Mouse (Mus musculus) kidney, postnatal 0 days (tissue): ENCODE measurements around the gene Timm9. TPM values are rescaled to one million over a fixed set of nuclear protein-coding genes. Genes with fewer than 3 reads are reported as not detected.

Experiments used
- ATAC-seq: fragments of 200-750 bp; cut with Nextera tagmentation; replicated peaks from 2 replicates; pipeline ENCODE4 v1.8.0; 2017; ENCODE audit warnings: low read depth, moderate number of reproducible peaks, moderate TSS enrichment, moderate library complexity; ENCODE audit not compliant: low FRiP score
- DNase-seq: peaks from one replicate; pipeline ENCODE4 v3.0.0-alpha.2; 2016; ENCODE audit warnings: low spot score
- H3K27ac ChIP-seq: fragments of 300-500 bp; sonication (generic); 2 replicates; pipeline ENCODE4 v1.5.1; 2014; ENCODE audit warnings: mild to moderate bottlenecking
- H3K27me3 ChIP-seq: fragments of 300-500 bp; sonication (generic); 2 replicates; pipeline ENCODE4 v1.6.1; 2014; ENCODE audit warnings: low read length, mixed read lengths; ENCODE audit not compliant: insufficient read depth
- H3K36me3 ChIP-seq: fragments of 300-500 bp; sonication (generic); 2 replicates; pipeline ENCODE4 v1.6.1; 2014; ENCODE audit warnings: low read length, mixed read lengths; ENCODE audit not compliant: insufficient read depth
- H3K4me1 ChIP-seq: fragments of 300-500 bp; sonication (generic); replicated peaks from 2 replicates; pipeline ENCODE4 v1.6.1; 2014; ENCODE audit warnings: antibody characterized with exemption, low read length, mixed read lengths; ENCODE audit not compliant: insufficient read depth
- H3K4me2 ChIP-seq: fragments of 300-500 bp; sonication (generic); 2 replicates; pipeline ENCODE4 v1.6.1; 2014; ENCODE audit warnings: mild to moderate bottlenecking, low read length, moderate library complexity, mixed read lengths
- H3K4me3 ChIP-seq: fragments of 300-500 bp; sonication (generic); replicated peaks from 2 replicates; pipeline ENCODE4 v1.5.1; 2014; ENCODE audit warnings: low read depth, low read length
- H3K9ac ChIP-seq: fragments of 300-500 bp; sonication (generic); 2 replicates; pipeline ENCODE4 v1.6.1; 2014; ENCODE audit warnings: low read depth, low read length
- H3K9me3 ChIP-seq: fragments of 300-500 bp; sonication (generic); replicated peaks from 2 replicates; pipeline ENCODE4 v1.6.1; 2016; ENCODE audit warnings: low read length, inconsistent platforms, mixed read lengths
- CTCF ChIP-seq: IDR thresholded peaks from 2 replicates; pipeline ENCODE4 v1.5.1; 2016; ENCODE audit warnings: antibody characterized with exemption, low read depth, mild to moderate bottlenecking, moderate library complexity
- WGBS: fragments of 180-500 bp; shearing (Covaris S2); extraction: QIAGEN DNeasy Blood & Tissue Kit; methylation state at CpG from one replicate; pipeline ENCODE4 v1.1.7; 2014; 5-methylcytosine and 5-hydroxymethylcytosine counted together
- polyA plus RNA-seq: library from polyadenylated mRNA; unstranded; fragments of >200 nt; fragmentation: Nextera tagmentation; extraction: Ambion mirVana; gene quantifications from 2 replicates; pipeline ENCODE4 v1.2.1, GENCODE M21; 2015

The Timm9 gene
- polyA plus RNA-seq, 1 experiment from 2014 or later: 114 TPM

- peaks cover 20% of the 10 kb centered on the region; the same call in 1 of the 2 replicates for H3K36me3 ChIP-seq
- H3K4me2 ChIP-seq: peak overlapping the region; percentile 78
- DNase-seq (peak; percentile 10), ATAC-seq (no peak)
- H3K9ac ChIP-seq: peak overlapping the region; percentile 95; the same call in 1 of the 2 replicates
- TF ChIP-seq CTCF: no peak
- peaks cover 5% of the 10 kb centered on the region for H3K4me1 ChIP-seq
- no peak overlapping the region for H3K27ac ChIP-seq
- no peaks in the 10 kb centered on the region for H3K9me3 ChIP-seq
- 2% methylated on average over 11 of the region's 11 CpGs for WGBS
- peak overlapping the region; percentile 92 for H3K4me3 ChIP-seq
- H3K27me3 ChIP-seq: no peaks in the 10 kb centered on the region
These were observed 1.2 kb upstream of the Timm9 start for GRCm38 (mm10) chr12:71137686-71138085.

GRCm38 (mm10) chr12:71136974-71137491, 549 bp upstream of the Timm9 start:
- H3K4me1 ChIP-seq: peaks cover 5% of the 10 kb centered on the region
- peak overlapping the region; percentile 83 for H3K4me2 ChIP-seq
- peak overlapping the region; percentile 92 for H3K4me3 ChIP-seq
- H3K36me3 ChIP-seq: peaks cover 14% of the 10 kb centered on the region; the same call in 1 of the 2 replicates
- TF ChIP-seq CTCF: no peak
- H3K27me3 ChIP-seq: no peaks in the 10 kb centered on the region
- H3K27ac ChIP-seq: peak overlapping the region; percentile 89; the same call in 1 of the 2 replicates
- under 1% methylated on average over 30 of the region's 30 CpGs for WGBS
- H3K9ac ChIP-seq: peak overlapping the region; percentile 95
- ATAC-seq: peak; percentile 70
- peak; percentile 88 for DNase-seq
- H3K9me3 ChIP-seq: no peaks in the 10 kb centered on the region

- H3K9ac ChIP-seq: peak overlapping the region; percentile 95; the same call in 1 of the 2 replicates
- ATAC-seq: no peak
- peak overlapping the region; percentile 92 for H3K4me3 ChIP-seq
- no peak for TF ChIP-seq CTCF
- peak overlapping the region; percentile 83 for H3K4me2 ChIP-seq
- no peak for DNase-seq
- no peaks in the 10 kb centered on the region for H3K27me3 ChIP-seq
- no peaks in the 10 kb centered on the region for H3K9me3 ChIP-seq
- peaks cover 5% of the 10 kb centered on the region for H3K4me1 ChIP-seq
- H3K36me3 ChIP-seq: 0 out of 2 replicates have a peak, but pooled peaks cover 4% of the 10 kb centered on the region
- 28% methylated on average over 5 of the region's 5 CpGs for WGBS
- no peak overlapping the region for H3K27ac ChIP-seq
These were observed 903 bp downstream of the Timm9 start for GRCm38 (mm10) chr12:71135581-71135980.

- ATAC-seq (no peak), DNase-seq (no peak)
- Histone ChIP-seq H3K4me2 (no peak overlapping the region), H3K4me3 (no peak overlapping the region), H3K9ac (no peak overlapping the region), H3K27ac (no peak overlapping the region), H3K4me1 (no peaks in the 10 kb centered on the region), H3K9me3 (no peaks in the 10 kb centered on the region), H3K36me3 (peaks cover 35% of the 10 kb centered on the region), H3K27me3 (no peaks in the 10 kb centered on the region)
- 88% methylated on average over 9 of the region's 9 CpGs for WGBS
- TF ChIP-seq CTCF: no peak
These were observed 13.2 kb downstream of the Timm9 start for GRCm38 (mm10) chr12:71123286-71123685.

GRCm38 (mm10) chr12:71122731-71123130, 13.8 kb downstream of the Timm9 start:
- no peak for TF ChIP-seq CTCF
- DNase-seq: no peak
- WGBS: 86% methylated on average over 10 of the region's 10 CpGs

GRCm38 (mm10) chr12:71116411-71116810, 20.1 kb downstream of the Timm9 start:
- no peak overlapping the region for H3K9ac ChIP-seq
- no peaks in the 10 kb centered on the region for H3K9me3 ChIP-seq
- ATAC-seq (no peak), DNase-seq (no peak)
- H3K4me3 ChIP-seq: no peak overlapping the region
- H3K27ac ChIP-seq: no peak overlapping the region
- no peaks in the 10 kb centered on the region for H3K36me3 ChIP-seq
- TF ChIP-seq CTCF: no peak
- H3K4me2 ChIP-seq: no peak overlapping the region
- no peaks in the 10 kb centered on the region for H3K27me3 ChIP-seq
- 78% methylated on average over 5 of the region's 5 CpGs for WGBS
- H3K4me1 ChIP-seq: peaks cover 2% of the 10 kb centered on the region; the same call in 1 of the 2 replicates

More at GRCm38 (mm10) chr12:71122731-71123130, 13.8 kb downstream of the Timm9 start:
- H3K4me3 ChIP-seq: no peak overlapping the region
- no peaks in the 10 kb centered on the region for H3K4me1 ChIP-seq
- no peaks in the 10 kb centered on the region for H3K9me3 ChIP-seq
- ATAC-seq: no peak
- H3K9ac ChIP-seq: no peak overlapping the region
- H3K36me3 ChIP-seq: peaks cover 35% of the 10 kb centered on the region
- no peaks in the 10 kb centered on the region for H3K27me3 ChIP-seq
- no peak overlapping the region for H3K27ac ChIP-seq
- no peak overlapping the region for H3K4me2 ChIP-seq
